Mouse (Mus musculus) limb, embryonic 14.5 days (tissue): ENCODE measurements at regions not wholly inside any gene's neighbourhood (a gene's known extent, or its start where the extent isn't known, plus 50 kb on each side); places are given as distances from the start of the nearest gene placed in this dataset.

ENCODE experiments used
- ATAC-seq: fragments of 200-750 bp; cut with Nextera tagmentation; 2 replicates; pipeline ENCODE4 v1.8.0; 2017; ENCODE audit warnings: low read depth, moderate number of reproducible peaks, moderate TSS enrichment; ENCODE audit not compliant: low FRiP score
- DNase-seq: peaks from one replicate; pipeline ENCODE4 v3.0.0-alpha.2; 2015; ENCODE audit warnings: low spot score
- H3K27ac ChIP-seq: fragments of 300-500 bp; sonication (generic); replicated peaks from 2 replicates; pipeline ENCODE4 v1.5.1; 2014; ENCODE audit warnings: low read depth, mild to moderate bottlenecking, low read length, moderate library complexity, mixed read lengths
- H3K27me3 ChIP-seq: fragments of 300-500 bp; sonication (generic); 2 replicates; pipeline ENCODE4 v1.6.1; 2014; ENCODE audit warnings: low read length, mixed read lengths; ENCODE audit not compliant: control insufficient read depth, insufficient read depth
- H3K36me3 ChIP-seq: fragments of 300-500 bp; sonication (generic); 2 replicates; pipeline ENCODE4 v1.6.1; 2014; ENCODE audit warnings: mild to moderate bottlenecking, low read length, moderate library complexity, mixed read lengths; ENCODE audit not compliant: control insufficient read depth, insufficient read depth
- H3K4me1 ChIP-seq: fragments of 300-500 bp; sonication (generic); 2 replicates; pipeline ENCODE4 v1.6.1; 2014; ENCODE audit warnings: antibody characterized with exemption, low read length, mixed read lengths; ENCODE audit not compliant: control insufficient read depth, insufficient read depth
- H3K4me2 ChIP-seq: fragments of 300-500 bp; sonication (generic); replicated peaks from 2 replicates; pipeline ENCODE4 v1.6.1; 2014; ENCODE audit warnings: low read depth, mild to moderate bottlenecking, low read length, moderate library complexity; ENCODE audit not compliant: severe bottlenecking
- H3K4me3 ChIP-seq: fragments of 300-500 bp; sonication (generic); replicated peaks from 2 replicates; pipeline ENCODE4 v1.5.1; 2014; ENCODE audit warnings: low read length
- H3K9ac ChIP-seq: fragments of 300-500 bp; sonication (generic); 2 replicates; pipeline ENCODE4 v1.6.1; 2014; ENCODE audit warnings: mild to moderate bottlenecking, low read depth, low read length, moderate library complexity; ENCODE audit not compliant: severe bottlenecking
- H3K9me3 ChIP-seq: fragments of 300-500 bp; sonication (generic); 2 replicates; pipeline ENCODE4 v1.6.1; 2016; ENCODE audit warnings: low read length; ENCODE audit not compliant: control insufficient read depth
- POLR2A ChIP-seq: fragments of 200-500 bp; IDR thresholded peaks from 2 replicates; pipeline ENCODE4 v1.8.0; 2012; ENCODE audit warnings: inconsistent platforms, mild to moderate bottlenecking, moderate library complexity, borderline replicate concordance; ENCODE audit not compliant: insufficient read depth, insufficient read length; ENCODE audit errors: extremely low read depth
- WGBS: fragments of 180-500 bp; shearing (Covaris S2); extraction: QIAGEN DNeasy Blood & Tissue Kit; methylation state at CpG from one replicate; pipeline ENCODE4 v1.1.7; 2014; 5-methylcytosine and 5-hydroxymethylcytosine counted together

GRCm38 (mm10) chr1:186171691-186172090 lies 54.6 kb upstream of the Lyplal1 start:
- Histone ChIP-seq H3K4me2 (no peak overlapping the region), H3K9ac (no peak overlapping the region), H3K9me3 (no peaks in the 10 kb centered on the region), H3K4me1 (no peaks in the 10 kb centered on the region; the same call in 1 of the 2 replicates), H3K36me3 (no peaks in the 10 kb centered on the region), H3K27me3 (no peaks in the 10 kb centered on the region), H3K4me3 (no peak overlapping the region), H3K27ac (no peak overlapping the region)
- TF ChIP-seq POLR2A: no peak
- no peak for DNase-seq
- ATAC-seq: no peak
- 81% methylated on average over 6 of the region's 6 CpGs for WGBS
